Mouse (Mus musculus) stomach, postnatal 0 days (tissue): Measurements from ENCODE around the gene Egflam.

Source experiments
- CTCF ChIP-seq: IDR thresholded peaks from 2 replicates; pipeline ENCODE4 v1.5.1; 2016; ENCODE audit warnings: antibody characterized with exemption, low read depth, mild to moderate bottlenecking, moderate library complexity
- EP300 ChIP-seq: optimal IDR thresholded peaks from 2 replicates; pipeline ENCODE3; 2016; ENCODE audit warnings: antibody characterized with exemption

DNA sequence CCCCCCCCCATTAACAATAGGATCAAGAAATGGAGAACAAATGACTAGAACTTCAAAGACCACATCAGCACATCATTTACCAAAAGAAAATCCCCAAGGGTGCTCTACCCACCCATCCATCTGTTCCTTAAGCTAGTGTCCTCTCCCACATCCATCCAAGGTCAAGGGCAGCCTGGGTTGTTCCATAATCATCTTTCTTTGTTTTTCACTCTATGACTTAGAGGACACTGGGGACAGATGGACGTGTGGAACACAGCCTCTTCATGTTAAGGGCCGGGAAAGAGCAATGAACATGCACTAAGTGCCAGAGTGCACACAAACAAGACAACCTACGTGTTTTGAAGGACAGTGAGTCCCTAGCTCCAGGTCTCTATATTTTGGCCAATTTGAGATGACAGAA, 110.3 kb downstream of the Egflam start:
- TF ChIP-seq CTCF (no peak), EP300 (no peak)
